Mouse (Mus musculus): ENCODE measurements around the gene C2cd5.

DNA sequence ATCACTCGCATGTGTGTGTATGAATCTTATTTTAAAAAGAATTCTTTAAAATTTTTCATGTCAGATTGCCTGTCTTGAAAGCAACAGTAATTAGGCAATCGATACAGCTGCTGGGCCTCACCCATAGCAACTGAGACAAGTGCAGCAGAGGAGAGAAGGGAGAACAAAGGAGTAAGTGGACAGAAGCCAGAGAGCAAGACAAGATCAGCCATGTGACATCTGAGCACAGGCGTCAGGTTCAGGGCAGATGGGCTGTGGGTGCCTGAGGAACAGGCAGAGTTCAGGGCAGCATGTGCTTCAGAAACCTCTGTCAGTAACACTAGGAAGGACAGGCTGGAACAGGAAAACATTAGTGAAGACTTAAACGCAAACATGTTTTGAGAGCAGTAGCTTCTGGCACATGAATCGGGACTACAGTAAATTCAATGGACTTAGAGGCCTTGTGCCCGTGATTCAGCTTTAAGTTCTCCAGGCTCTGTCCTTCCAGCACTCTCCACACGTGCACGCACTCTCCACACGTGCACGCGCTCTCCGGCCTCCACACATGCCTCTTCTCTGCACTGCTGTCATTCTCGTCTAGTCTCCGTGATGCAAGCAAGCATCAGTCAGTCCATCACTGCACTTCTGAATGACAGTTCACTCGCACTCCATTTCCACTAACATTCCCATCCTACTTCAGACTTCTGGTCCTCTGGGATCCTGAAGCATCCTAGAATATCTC, 52.2 kb downstream of the C2cd5 start:
- no peak for TF ChIP-seq EP300 (IDR thresholded peaks at IDR 0.05; ENCODE audit: low read depth in 1 of 2, low read length in 2 of 2)
- TF ChIP-seq CHD2 (IDR thresholded peaks at IDR 0.05; ENCODE audit: low read length), result no peak
- TF ChIP-seq POLR2A (IDR thresholded peaks at IDR 0.05; ENCODE audit: control insufficient read depth in 1 of 2, insufficient read depth in 1 of 2, low read depth in 1 of 2, low read length in 2 of 2, poor library complexity in 1 of 2), result no peak
- TF ChIP-seq CHD1 (IDR thresholded peaks at IDR 0.05; ENCODE audit: low read depth, low read length), result no peak
- TF ChIP-seq RAD21 (IDR thresholded peaks at IDR 0.05; ENCODE audit: low read depth, low read length), result no peak
- TF ChIP-seq MAZ (IDR thresholded peaks at IDR 0.05; ENCODE audit: low read depth, low read length), result no peak
- TF ChIP-seq ZC3H11A (IDR thresholded peaks at IDR 0.05; ENCODE audit: low read depth, low read length), result no peak
